In the genomic region with DNA sequence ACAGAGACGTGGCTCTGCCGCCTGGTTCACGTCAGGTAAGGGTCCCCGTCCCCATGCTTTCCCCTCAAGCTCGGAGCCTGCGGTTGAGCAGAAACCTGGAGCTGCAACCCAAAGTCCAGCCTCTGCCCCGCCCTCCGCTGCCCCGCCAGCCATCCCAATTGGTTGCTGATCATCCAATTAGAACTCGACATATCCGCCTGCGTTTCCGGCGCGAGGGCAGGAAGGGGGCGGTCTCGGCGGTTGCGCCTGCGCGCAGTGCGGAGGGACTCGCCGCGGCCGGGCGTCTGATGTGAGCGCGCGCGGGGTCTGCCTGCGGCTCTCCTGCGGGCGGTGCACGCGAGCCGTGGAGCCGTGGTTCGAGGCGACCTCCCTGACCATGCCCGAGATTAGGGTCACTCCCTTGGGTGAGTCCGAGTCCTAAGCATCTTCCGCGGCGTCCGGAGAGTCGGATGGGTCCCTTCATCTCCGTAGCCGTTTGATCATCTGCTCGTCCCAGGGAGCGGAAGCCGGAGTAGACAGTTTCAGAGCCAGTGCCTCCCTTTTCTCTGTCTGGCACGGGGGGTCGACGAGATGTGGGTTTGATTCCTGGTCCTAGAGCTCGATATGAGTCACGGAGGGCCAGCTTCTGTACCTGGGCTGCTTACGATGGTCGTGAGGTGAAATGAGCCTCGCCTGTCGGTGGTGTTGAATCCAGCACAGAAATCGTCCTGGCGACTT, we compare ENCODE assay signal across 8 mouse cellular contexts. TPM values are rescaled to one million over a fixed set of nuclear protein-coding genes. Genes with fewer than 3 reads are reported as not detected.
DNase-seq lines count a peak whose midpoint lies in the region; ATAC-seq and TF ChIP-seq lines count a peak whose summit lies in the region.

Cptp (minus strand) TSS at position 124 of the 717 bp plus-strand sequence.
Ints11 (plus strand) TSS at position 230 of the 717 bp plus-strand sequence.

- peak; percentile 96 for DNase-seq in B cell, adult 2 months
- DNase-seq in brain, adult 2 months (ENCODE audit: low read depth, low spot score): peak; percentile 97
- DNase-seq in liver, adult 2 months (ENCODE audit: extremely low read depth, low read depth, low spot score): peak; percentile 84
- peak; percentile 95 for DNase-seq in splenic B cell, adult 2 months (ENCODE audit: low read depth, low spot score)

- H3K4me1 ChIP-seq in heart, embryonic 11.5 days (ENCODE audit: control insufficient read depth, insufficient read depth, low read length): 0 out of 2 replicates have a peak, but pooled peaks cover 3% of the 10 kb centered on the region
- H3K4me1 ChIP-seq in kidney, embryonic 16.5 days (ENCODE audit: insufficient read depth, low read length): peaks cover 18% of the 10 kb centered on the region
- peaks cover 10% of the 10 kb centered on the region for H3K4me1 ChIP-seq in liver, adult 2 months (ENCODE audit: control insufficient read depth, insufficient read depth, low read length)

- H3K4me2 ChIP-seq in heart, embryonic 11.5 days: peak within 1 kb of the TSS; percentile 88
- H3K4me2 ChIP-seq in kidney, embryonic 16.5 days (replicated peaks; ENCODE audit: low read depth, low read length): peak within 1 kb of the TSS; percentile 95
- peak within 1 kb of the TSS; percentile 95 for H3K4me2 ChIP-seq in myocyte (ENCODE audit: low read depth)

- no peaks in the 10 kb centered on the region for H3K9me3 ChIP-seq in heart, embryonic 11.5 days (replicated peaks; ENCODE audit: control insufficient read depth, low read length)
- H3K9me3 ChIP-seq in kidney, embryonic 16.5 days (ENCODE audit: low read length): no peaks in the 10 kb centered on the region

- under 1% methylated on average over 63 of the region's 63 CpGs for WGBS in heart, embryonic 11.5 days (ENCODE audit: insufficient replicate concordance)
- WGBS in kidney, embryonic 16.5 days: under 1% methylated on average over 62 of the region's 63 CpGs
- WGBS in liver, adult 2 months: under 1% methylated on average over 63 of the region's 63 CpGs

- TF ChIP-seq POLR2A in liver, adult 2 months (IDR thresholded peaks at IDR 0.05; ENCODE audit: extremely low read depth, insufficient read depth, low read length): peak; percentile 61
- TF ChIP-seq POLR2A in myocyte (IDR thresholded peaks at IDR 0.05; ENCODE audit: insufficient read length, low read depth): peak; percentile 77

- peak within 1 kb of the TSS; percentile 32; the same call in 1 of the 2 replicates for H3K27ac ChIP-seq in heart, embryonic 11.5 days (ENCODE audit: low read depth, low read length)
- H3K27ac ChIP-seq in kidney, embryonic 16.5 days (ENCODE audit: low read length): no peak within 1 kb of the TSS; the same call in 1 of the 2 replicates
- peak within 1 kb of the TSS; percentile 30 for H3K27ac ChIP-seq in liver, adult 2 months (replicated peaks; ENCODE audit: insufficient read depth, low read depth, low read length)

- peaks cover 4% of the 10 kb centered on the region; the same call in 1 of the 2 replicates for H3K79me2 ChIP-seq in liver, adult 2 months (ENCODE audit: control insufficient read depth, insufficient read depth, low read length)
- peaks cover 22% of the 10 kb centered on the region for H3K79me2 ChIP-seq in myocyte (ENCODE audit: control insufficient read depth, insufficient read depth)

- ATAC-seq in erythroblast, adult 5-6 weeks (replicated peaks; ENCODE audit: low FRiP score, poor library complexity, severe bottlenecking): peak; percentile 95
- ATAC-seq in heart, embryonic 11.5 days (replicated peaks; ENCODE audit: insufficient number of reproducible peaks, low FRiP score, low TSS enrichment): peak; percentile 95
- ATAC-seq in kidney, embryonic 16.5 days (ENCODE audit: low FRiP score, low TSS enrichment): peak; percentile 95

- peak within 1 kb of the TSS; percentile 67 for H3K4me3 ChIP-seq in heart, embryonic 11.5 days (ENCODE audit: low read depth, low read length)
- peak within 1 kb of the TSS; percentile 85 for H3K4me3 ChIP-seq in kidney, embryonic 16.5 days (ENCODE audit: low read length)
- peak within 1 kb of the TSS; percentile 90 for H3K4me3 ChIP-seq in liver, adult 2 months (ENCODE audit: insufficient read depth, low read depth, low read length)
- peak within 1 kb of the TSS; percentile 94 for H3K4me3 ChIP-seq in myocyte

- peak within 1 kb of the TSS; percentile 81 for H3K9ac ChIP-seq in heart, embryonic 11.5 days (ENCODE audit: low read depth, low read length)
- H3K9ac ChIP-seq in kidney, embryonic 16.5 days (replicated peaks; ENCODE audit: low read length): peak within 1 kb of the TSS; percentile 83
- peak within 1 kb of the TSS; percentile 79 for H3K9ac ChIP-seq in liver, adult 2 months (ENCODE audit: low read depth, low read length)

- no peaks in the 10 kb centered on the region for H3K27me3 ChIP-seq in heart, embryonic 11.5 days (ENCODE audit: control insufficient read depth, insufficient read depth, low read length)
- H3K27me3 ChIP-seq in kidney, embryonic 16.5 days (ENCODE audit: insufficient read depth, low read length): no peaks in the 10 kb centered on the region
- H3K27me3 ChIP-seq in liver, adult 2 months (ENCODE audit: control insufficient read depth, insufficient read depth, low read length): no peaks in the 10 kb centered on the region
- no peaks in the 10 kb centered on the region for H3K27me3 ChIP-seq in myocyte (ENCODE audit: control insufficient read depth, insufficient read depth, insufficient read length)
- no peaks in the 10 kb centered on the region for H3K27me3 ChIP-seq in splenic B cell, adult 2 months (ENCODE audit: control insufficient read depth, insufficient read depth, low read length, poor library complexity, severe bottlenecking)

- TF ChIP-seq CTCF in liver, adult 2 months (IDR thresholded peaks at IDR 0.05; ENCODE audit: low read depth, low read length): peak; percentile 39

- H3ac ChIP-seq in myocyte (ENCODE audit: control insufficient read depth, insufficient read length): peak within 1 kb of the TSS; percentile 75

- H3K36me3 ChIP-seq in heart, embryonic 11.5 days (ENCODE audit: control insufficient read depth, insufficient read depth, low read length): peaks cover 21% of the 10 kb centered on the region
- peaks cover 23% of the 10 kb centered on the region for H3K36me3 ChIP-seq in kidney, embryonic 16.5 days (ENCODE audit: insufficient read depth, low read length)
- H3K36me3 ChIP-seq in liver, adult 2 months (ENCODE audit: control insufficient read depth, insufficient read depth, low read length): peaks cover 5% of the 10 kb centered on the region; the same call in 1 of the 2 replicates
- peaks cover 6% of the 10 kb centered on the region for H3K36me3 ChIP-seq in myocyte (ENCODE audit: control insufficient read depth, insufficient read depth)
- H3K36me3 ChIP-seq in splenic B cell, adult 2 months (ENCODE audit: control insufficient read depth, insufficient read depth, low read length, poor library complexity, severe bottlenecking): peaks cover 5% of the 10 kb centered on the region; the same call in 1 of the 2 replicates

TF ChIP-seq in myocyte, 11 proteins besides CTCF, POLR2A, EP300 and RAD21:
- TF ChIP-seq POLR2AphosphoS2 (IDR thresholded peaks at IDR 0.05; ENCODE audit: insufficient read length, low read depth) (peak; percentile 72), MYOG (IDR thresholded peaks at IDR 0.05; ENCODE audit: control insufficient read depth in 1 of 3, insufficient read depth in 1 of 3, insufficient read length in 2 of 3, low read depth in 2 of 3) (no peak), E2F4 (IDR thresholded peaks at IDR 0.05; ENCODE audit: insufficient read depth) (peak; percentile 27), CEBPB (IDR thresholded peaks at IDR 0.05; ENCODE audit: insufficient read depth, poor library complexity, severe bottlenecking) (no peak)

RNA-seq across cellular contexts. Expression of gene Cptp, which starts in this region (rescaled TPM):
- 1.5 and 1.7 TPM in 2 replicates for total RNA-seq in erythroblast, adult 5-6 weeks (2015; ENCODE audit: low replicate concordance)
- 2.5 and 6.4 TPM in 2 replicates for total RNA-seq in erythroblast, adult 5-6 weeks (2017; ENCODE audit: low replicate concordance)
- 12.2 and 12.8 TPM in 2 replicates for polyA plus RNA-seq in heart, embryonic 11.5 days (2014; fragmentation: Nextera tagmentation; extraction: Ambion mirVana)
- polyA plus RNA-seq in kidney, embryonic 16.5 days (2015; fragmentation: Nextera tagmentation; extraction: Ambion mirVana): 20.0 TPM in 2 replicates
- total RNA-seq in liver, adult 2 months (2014; rRNA removed): 5.7 and 7.5 TPM in 2 replicates
- 32.1 and 48.6 TPM in 2 replicates for polyA plus RNA-seq in liver, adult 2 months (2012; rRNA removed)
- polyA plus RNA-seq in myocyte (2012; fragmentation: generic; extraction: Trizol): 10.5 TPM

RNA-seq across cellular contexts. Expression of gene Ints11, which starts in this region (rescaled TPM):
- 5.6 and 10.0 TPM in 2 replicates for total RNA-seq in erythroblast, adult 5-6 weeks (2015; ENCODE audit: low replicate concordance)
- 7.8 and 8.5 TPM in 2 replicates for total RNA-seq in erythroblast, adult 5-6 weeks (2017; ENCODE audit: low replicate concordance)
- polyA plus RNA-seq in heart, embryonic 11.5 days (2014; fragmentation: Nextera tagmentation; extraction: Ambion mirVana): 40.7 and 45.6 TPM in 2 replicates
- 72.9 and 80.1 TPM in 2 replicates for polyA plus RNA-seq in kidney, embryonic 16.5 days (2015; fragmentation: Nextera tagmentation; extraction: Ambion mirVana)
- 13.6 and 18.8 TPM in 2 replicates for total RNA-seq in liver, adult 2 months (2014; rRNA removed)
- 15.8 and 20.9 TPM in 2 replicates for polyA plus RNA-seq in liver, adult 2 months (2012; rRNA removed)
- 72.1 TPM for polyA plus RNA-seq in myocyte (2012; fragmentation: generic; extraction: Trizol)
